Mouse (Mus musculus): ENCODE measurements around the gene Myt1. TPM values are rescaled to one million over a fixed set of nuclear protein-coding genes. Genes with fewer than 3 reads are reported as not detected.

The Myt1 gene
- total RNA-seq (2014; fragmentation: Nextera tagmentation), result not detected in 2 replicates
- not detected in 2 replicates for total RNA-seq (2017)

DNA sequence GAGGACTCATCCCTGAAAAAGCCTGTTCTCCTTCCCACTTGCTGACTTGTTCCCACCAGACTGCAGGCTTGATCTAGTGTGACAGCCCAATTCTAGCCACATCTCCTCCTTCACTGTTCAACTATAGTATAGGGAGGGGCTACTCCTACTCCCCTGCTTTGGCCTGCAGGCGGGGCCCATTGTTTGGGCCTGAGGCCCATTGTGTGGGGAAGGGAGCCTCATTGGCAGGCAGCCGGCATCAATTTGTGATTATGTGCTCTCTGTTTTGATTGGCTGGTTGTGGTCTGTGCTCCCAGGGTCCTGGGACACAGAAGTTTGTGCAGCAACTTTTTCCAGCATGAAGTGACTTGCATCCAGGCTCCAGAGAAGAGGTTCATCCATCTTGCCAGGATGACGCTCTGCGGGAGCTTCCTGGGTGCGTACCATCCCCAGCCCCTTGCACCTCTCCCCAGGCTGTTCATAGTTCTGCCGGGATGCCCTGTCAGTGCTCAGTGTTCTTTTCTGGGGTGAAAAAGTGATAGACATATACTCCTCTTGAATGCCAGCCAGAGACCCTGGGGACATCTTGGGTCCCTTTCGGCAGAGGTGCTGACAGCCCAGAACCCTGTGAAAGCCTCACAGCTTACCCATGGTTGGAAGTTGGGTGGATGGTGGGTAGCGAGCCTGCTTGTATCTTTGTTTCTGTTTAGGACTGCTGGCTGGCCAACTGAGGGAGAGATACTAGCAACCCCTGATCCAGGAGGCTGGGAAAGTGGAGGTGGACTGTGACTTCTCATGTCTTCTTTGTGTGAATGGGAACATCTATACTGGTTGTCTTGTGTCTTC, at the start of gene Myt1:
Gene Myt1 (plus strand): TSS at position 327 of the 825 bp plus-strand sequence.
- no peak for ATAC-seq (replicated peaks; ENCODE audit: poor library complexity, severe bottlenecking)

DNA sequence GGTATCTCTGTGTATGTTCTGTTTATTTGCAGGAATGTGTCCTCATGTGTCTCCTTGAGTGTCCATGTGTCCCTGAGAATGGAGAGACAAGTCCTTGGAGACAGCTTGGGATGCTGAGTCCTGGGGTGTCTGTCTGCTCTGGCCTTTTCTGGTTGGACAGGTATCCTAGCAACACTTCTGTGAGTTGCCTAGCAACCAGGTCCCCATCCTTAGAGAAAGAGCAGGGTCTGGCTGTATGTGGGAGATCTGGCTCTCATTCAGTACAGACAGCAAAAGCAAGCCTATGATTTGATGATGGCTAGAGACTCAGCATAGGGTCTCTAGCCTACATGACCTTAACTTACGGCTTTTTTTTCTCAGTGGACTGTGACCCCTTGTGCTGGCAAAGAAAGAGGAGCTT, 49.4 kb upstream of the Myt1 start:
- no peak for ATAC-seq (replicated peaks; ENCODE audit: poor library complexity, severe bottlenecking)

DNA sequence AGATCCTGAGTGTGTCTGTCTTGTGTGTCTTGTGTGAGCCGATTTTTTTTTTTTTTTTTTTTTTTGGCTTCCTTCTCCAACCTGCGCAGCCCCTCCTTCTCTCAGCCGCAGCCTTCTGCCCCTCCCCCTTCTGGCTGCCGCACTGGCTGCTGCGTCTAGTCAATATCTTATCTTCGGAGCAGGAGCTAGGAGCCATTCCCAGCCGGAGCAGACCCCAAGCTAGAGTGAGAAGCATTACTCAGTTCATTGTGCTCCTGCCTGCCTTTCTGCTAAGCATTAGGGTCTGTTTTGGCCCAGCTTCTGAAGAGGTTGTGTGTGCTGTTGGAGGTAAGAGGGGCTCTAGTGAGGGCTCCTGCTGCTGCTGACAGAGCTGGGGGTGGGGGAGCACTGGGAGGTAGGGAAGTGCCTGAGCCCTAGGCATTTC, 48.2 kb upstream of the Myt1 start, which contains the start of gene Oprl1:
Gene Oprl1 (plus strand): TSS at position 114 of the 424 bp plus-strand sequence.
- ATAC-seq (replicated peaks; ENCODE audit: poor library complexity, severe bottlenecking), result peak; percentile 71; the same call in 1 of the 2 replicates

DNA sequence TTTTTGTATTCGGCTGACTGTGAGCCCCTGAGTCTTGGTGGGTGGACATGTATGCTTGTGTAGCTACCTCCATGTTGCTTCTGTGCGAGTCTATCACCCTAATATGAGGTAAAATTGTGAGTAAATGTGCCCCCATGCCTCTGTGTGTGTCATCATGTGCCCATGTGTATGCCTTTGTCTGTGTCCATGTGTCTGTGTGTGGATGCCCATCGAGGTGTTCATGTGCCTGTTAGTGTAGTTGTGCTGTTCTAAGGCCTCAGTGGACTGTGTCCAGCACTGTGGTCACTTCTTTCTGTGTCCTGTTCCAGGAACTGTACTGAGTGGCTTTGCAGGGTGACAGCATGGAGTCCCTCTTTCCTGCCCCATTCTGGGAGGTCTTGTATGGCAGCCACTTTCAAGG, 47.8 kb upstream of the Myt1 start:
- no peak for ATAC-seq (replicated peaks; ENCODE audit: poor library complexity, severe bottlenecking)

DNA sequence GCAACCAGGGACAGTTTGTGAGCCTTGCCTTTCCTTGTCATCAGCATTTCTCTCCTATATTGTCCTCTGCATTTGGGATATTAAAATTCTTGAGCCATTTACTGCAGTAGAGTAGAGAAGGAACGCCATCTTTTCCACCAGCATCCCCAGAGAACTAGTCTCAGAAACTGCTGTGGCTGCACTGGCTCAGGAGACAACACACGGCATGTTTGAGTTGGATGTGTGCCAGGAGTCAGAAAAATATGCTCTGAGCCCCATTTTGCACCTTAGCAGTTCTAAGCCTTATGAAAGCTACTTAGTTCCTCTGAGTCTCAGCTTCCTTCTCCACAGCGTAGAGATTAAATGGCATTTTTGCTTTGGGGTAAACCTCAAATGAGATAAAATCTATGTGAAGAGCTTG, 46.1 kb upstream of the Myt1 start:
- no peak for ATAC-seq (replicated peaks; ENCODE audit: poor library complexity, severe bottlenecking)

DNA sequence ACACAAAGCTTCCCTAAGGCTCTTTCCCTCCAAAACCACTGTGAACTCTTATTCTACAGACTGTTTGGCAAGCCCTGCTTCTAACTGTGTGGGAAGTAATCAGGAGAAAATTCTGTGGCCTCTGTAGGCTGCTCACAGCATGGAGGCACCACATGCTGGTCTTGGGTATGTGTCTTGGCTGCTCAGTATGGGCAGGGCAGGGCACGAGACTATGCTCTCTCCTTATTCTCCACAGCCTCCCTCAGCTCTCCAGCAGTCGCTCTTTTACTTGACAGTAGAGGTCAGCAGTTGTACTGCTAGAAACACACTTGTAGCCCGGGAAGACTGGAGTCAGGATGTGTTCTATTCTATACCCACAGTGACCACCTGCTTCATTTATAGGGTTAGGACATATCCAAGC, 43.1 kb upstream of the Myt1 start:
- ATAC-seq (replicated peaks; ENCODE audit: poor library complexity, severe bottlenecking), result no peak

DNA sequence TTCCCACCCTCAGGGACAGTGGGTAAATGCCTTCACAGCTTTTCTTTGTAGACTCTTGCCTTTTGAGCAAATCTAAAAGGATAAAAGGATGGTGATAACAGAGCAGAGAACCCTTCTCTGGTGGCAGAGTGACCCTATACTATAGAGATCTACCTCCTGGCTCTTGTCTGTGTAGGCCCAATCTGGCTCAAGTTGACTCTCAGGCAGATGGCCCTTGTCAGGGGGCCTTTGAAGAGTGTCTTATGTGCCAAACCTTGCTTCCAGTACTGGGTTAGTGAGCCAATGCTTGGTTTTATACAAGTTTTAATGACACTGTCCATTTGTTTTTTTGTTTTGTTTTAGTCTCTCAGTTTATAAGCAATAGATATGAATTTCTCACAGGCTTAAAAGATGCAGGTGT, 41.9 kb upstream of the Myt1 start:
- ATAC-seq (replicated peaks; ENCODE audit: poor library complexity, severe bottlenecking), result no peak

DNA sequence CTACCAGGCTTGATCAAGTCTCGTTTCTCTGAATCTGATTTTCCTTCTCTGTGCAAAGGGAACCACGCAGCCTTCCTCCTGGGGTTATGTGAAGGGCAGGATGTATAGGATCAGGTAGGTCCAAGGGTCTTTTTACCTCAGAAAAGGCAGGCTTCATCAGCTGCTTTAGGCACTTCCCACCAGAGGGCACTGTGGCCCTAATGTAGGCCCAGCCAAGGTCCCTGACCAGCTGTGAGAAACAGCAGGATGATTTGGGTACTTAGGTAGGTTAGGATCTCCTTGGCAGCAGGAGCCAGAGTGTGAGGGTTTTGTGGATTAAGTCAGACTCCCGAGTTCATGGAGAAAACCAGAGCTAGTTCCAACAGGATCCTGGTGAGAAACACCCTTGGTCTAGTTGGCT, 40.9 kb upstream of the Myt1 start:
- ATAC-seq (replicated peaks; ENCODE audit: poor library complexity, severe bottlenecking), result peak; percentile 63

DNA sequence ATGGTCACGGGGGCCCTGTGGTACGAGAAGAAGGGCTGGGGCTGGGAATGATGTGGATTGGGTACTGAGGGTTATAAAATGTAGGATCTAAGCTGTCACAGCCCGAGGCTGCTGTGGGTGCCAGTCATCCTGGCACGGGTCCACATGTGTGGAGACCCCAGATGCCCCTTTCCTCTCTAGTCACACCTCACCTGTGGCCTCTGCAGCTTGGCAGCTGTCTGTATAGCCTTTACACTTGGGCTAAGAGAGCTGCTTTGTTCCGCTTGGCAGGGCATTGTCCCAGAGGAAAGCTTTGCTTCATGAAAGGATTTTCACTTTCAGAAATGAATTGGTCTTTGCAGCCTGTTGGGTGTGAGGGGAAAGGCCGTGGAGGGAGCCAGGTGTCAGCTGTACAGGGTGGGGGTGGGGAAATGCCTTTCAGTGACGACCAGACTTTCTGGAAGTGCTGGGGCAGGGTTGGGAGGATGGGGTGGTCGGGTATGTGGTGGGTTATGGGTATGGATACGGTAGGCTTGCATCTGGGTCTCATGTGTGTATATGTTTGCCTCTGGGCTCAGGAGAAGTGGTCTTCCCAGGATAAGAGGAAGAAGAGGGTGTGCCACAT, 35.4 kb upstream of the Myt1 start:
- ATAC-seq (replicated peaks; ENCODE audit: poor library complexity, severe bottlenecking), result no peak

DNA sequence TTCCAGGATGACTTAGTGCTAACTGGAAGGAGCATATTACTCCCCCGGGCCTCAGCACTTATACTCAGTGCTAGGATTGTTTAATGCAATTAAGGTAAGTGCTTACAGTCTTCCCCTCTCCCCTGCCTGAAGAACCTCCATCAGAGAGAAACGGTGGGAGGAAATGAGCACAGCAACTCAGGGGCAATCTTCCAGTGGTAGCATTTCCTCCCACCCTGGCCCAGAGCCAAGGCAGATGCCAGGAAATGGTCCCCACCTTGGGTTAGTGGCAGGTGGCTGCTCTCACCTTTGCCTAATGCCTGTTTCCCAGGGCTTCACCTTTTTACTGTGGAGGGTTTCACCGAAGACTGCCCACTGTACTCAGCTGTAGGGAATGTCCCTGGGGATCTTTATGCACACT, 33.1 kb upstream of the Myt1 start:
- ATAC-seq (replicated peaks; ENCODE audit: poor library complexity, severe bottlenecking), result no peak

DNA sequence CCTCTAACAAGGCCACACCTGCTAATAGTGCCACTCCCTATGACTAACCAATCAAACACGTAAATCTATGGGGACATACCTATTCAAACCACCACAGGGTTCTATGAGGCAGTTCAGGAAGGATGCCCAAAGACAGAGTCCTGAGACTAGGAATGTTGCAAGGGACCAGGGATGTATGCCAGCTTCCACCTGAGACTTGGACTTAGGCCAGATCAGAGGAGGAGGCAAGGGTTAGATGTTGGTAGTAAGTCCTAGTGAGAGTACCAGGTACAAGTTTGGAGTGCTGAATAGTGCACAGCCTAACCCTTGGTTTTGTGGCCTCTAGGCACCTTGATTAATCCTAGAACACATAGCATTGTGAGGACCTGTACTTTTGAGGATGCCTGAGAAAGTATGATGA, 10.5 kb upstream of the Myt1 start:
- no peak for ATAC-seq (replicated peaks; ENCODE audit: poor library complexity, severe bottlenecking)

DNA sequence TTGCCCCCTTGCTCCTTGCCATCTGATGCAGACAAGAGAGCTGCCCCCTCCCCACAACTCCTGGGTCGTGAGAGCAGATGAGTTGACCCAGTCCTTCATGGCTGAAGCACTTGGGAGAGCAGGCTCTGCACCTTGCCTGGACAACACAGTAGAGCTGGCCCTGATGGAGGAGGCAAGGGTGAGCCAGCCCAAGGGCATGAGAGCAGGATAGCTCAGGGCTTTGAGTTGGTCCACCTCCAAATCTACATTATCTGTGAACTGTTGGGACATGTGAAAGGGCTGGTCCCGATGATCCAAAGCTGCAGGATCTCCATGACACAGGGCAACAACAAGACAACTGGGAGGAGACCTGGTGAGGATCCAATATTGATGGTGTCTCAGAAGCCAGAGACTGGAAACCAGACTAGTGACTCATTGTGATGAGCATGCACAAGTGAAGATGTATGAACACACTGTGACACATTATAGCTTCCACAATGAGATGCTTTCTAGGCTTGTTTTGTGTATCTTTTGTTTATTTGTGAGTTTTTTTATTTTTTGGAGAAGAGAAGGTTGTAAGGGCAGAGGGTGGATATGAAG, 4.9 kb upstream of the Myt1 start:
- no peak for ATAC-seq (replicated peaks; ENCODE audit: poor library complexity, severe bottlenecking)

DNA sequence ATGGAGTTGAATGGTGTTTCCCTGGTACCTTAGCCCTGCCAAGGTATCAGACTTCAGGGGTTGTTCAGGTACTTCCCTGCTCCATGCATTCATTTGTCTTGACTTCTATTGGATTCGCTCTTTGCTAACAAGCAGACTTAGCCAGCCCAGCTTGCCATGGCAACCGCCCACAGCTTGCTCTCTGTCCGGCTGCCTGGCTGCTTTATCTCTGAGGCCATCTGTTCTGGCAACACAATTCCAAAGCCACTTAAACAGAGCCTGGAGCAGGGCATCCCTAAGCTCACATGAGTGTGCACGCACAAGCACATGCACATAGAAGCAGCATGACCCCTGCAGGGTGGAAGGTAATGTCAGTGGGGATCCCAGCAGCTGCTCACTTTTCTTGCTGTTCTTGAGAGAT, 4.1 kb upstream of the Myt1 start:
- ATAC-seq (replicated peaks; ENCODE audit: poor library complexity, severe bottlenecking), result no peak

DNA sequence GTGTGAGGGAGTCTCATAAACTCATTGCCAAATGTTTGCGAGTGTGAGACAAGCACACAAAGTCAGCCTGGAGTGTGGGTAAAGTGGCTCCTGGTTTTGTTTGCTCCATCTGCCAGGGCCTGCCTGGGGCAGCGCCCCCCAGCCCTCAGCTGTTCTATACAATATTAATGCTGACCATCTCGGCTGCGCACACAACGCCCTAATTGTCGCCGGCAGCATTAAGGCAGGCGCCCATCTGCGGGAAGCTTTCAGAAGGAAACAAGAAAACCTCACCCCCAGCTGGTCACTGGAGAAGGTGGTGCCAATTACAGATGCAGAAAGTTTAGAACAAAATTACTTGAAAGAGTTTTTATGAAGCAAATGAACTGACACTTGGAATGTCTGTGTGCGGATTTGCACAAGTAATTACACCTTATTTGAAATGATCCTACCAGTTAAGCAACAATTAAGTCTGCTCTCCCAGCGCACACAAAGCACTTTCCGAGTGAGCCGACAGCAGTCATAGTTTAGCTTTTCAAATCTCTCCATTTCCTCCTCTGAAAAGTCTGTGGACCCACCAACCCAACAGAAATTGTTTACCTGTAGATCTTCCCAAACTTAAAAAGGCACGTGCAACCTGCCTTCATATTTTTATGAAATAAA, 875 bp downstream of the Myt1 start:
- no peak for ATAC-seq (replicated peaks; ENCODE audit: poor library complexity, severe bottlenecking)

DNA sequence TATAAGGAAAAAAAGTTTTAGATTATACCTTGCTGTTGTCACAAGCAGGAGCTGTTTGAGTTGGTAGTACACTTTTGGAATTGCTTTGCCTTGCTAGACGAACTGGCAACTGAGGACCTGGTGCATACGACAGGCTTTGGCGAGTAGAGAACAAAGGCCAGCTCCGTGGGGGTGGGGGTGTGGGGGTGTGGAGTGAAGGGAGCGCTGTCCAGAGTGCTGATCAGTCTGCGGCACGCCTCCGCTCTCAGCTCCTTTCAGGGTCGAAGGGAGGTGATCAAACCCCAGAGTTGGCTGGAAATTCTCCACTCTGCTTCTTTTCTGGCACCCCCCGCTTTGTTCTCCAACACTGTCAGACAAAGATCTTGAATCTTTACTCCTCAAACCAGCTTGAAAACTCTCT, 1.5 kb downstream of the Myt1 start:
- ATAC-seq (replicated peaks; ENCODE audit: poor library complexity, severe bottlenecking), result peak; percentile 42; the same call in 1 of the 2 replicates

DNA sequence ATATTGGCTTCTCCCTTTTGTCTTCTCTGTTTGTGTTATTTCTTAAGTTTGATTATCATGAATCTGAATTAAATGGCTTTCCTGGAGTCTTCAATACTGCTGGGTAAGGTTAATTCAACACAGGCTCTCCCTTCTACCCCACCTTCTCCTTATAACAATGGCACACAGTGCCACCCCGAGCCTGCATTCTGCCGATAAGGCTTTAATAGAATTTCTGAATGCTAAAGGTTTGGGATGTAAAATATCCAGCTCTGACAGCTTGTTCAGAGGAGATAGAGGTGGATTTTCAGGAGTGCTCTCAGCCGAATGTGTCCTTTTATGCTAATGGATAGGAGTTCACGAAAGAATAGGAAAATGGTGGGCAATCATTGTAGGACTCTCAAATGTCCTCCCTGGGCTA, 2.1 kb downstream of the Myt1 start:
- ATAC-seq (replicated peaks; ENCODE audit: poor library complexity, severe bottlenecking), result no peak

DNA sequence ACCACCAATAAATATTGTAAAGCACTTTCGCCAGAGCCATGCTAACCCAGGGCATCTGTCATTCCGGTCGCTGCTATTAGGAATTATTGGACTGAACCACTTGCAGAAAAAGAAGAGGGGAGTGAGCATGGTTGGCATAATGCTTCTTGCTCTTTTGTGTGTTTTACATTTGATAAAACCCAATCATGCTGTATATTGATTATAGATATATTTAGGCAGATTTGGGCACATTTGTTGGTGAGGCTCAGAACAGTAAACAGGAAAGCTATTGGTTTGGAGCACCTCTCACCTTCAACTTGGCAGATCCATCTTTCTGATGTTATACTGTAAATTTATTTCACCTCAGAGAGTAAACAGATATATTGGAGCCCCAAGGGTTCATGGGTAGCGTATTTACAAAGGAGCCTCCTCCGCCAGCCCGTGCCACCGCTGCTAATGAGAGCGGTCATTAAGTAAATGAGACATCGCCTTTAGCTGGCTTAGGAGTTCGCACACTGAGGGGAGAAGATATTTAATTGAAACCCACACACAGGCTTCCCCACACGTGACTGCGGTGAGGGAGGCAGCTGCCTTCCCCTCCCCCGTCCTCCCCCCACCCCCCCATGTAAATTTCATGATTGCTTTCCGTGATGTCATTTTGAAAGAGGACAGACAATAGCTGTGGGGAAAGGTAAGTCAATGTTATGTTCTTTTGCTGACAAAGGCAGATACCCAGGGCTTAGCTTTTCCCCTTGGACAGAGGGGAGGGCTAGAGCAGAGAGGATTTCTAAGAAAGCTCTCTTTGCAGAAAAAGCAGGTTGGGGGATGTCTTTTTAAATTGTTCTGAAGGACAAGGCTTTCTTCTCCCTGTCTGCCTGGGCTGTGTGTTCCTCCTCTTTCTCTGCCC, 3.8 kb downstream of the Myt1 start:
- no peak for ATAC-seq (replicated peaks; ENCODE audit: poor library complexity, severe bottlenecking)

DNA sequence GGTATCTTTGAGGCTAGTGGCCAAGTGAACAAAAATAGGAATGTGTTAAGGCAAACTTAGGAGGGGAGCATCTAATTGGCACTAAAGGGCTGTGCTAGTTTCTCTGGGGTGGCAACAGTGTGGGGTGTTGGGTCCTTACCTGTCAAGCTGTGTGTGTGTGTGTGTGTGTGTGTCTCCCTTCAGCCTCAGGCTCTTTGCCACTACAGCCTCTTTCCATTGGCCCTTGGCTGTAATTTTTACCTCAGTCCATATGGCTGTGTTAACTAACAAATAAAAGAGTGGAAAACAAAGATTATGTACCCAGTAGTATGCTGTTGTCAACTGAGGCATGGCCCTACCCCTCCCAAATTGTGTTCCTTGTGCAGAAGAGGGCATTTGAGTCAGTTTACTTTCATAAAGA, 5.3 kb downstream of the Myt1 start:
- no peak for ATAC-seq (replicated peaks; ENCODE audit: poor library complexity, severe bottlenecking)

DNA sequence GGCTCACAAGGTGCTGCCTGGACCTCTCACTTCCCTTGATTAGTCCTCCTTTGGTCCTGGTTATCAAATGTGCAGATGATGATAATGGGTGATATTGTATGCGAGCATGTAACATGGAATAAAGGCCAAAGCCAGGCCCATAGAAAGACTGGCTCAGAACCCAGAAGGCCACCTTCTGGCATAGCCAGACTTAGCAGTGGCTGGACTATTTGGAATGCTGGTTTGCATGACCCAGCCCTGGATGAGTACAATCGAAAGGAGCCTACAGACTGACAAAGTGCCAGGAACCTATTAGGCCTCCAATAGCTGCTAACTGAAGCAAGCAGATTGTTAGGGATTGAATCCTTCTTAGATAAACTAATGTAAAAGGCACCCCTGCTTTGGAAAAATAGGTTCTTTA, 6.3 kb downstream of the Myt1 start:
- ATAC-seq (replicated peaks; ENCODE audit: poor library complexity, severe bottlenecking), result no peak

DNA sequence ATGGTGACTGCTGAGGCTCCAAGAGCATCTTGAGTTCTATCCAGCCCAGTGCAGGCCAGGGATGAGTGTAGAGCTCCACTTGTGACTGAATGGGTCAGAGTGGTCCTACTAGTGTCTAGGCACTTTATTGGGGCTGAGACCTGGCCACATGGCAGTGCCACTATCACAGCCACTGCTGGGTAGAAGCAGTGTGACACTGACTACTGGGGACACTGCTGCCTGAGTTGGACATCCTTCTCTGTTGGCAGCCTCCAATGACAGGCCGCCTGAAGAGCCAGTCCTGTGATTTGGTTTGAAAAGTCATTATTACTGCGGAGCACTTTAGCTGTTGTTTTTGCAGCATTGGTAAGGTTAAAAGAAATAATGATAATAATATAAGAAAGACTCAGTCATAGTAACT, 10.1 kb downstream of the Myt1 start:
- ATAC-seq (replicated peaks; ENCODE audit: poor library complexity, severe bottlenecking), result no peak

Measured in granulocyte monocyte progenitor cell, adult 5-6 weeks (primary cell).